Mouse (Mus musculus) frontal cortex, postnatal 25 days (tissue): ENCODE data around the gene Tmub1.

Experiments
- DNase-seq, 2 experiments: peaks; one replicate each; pipeline ENCODE4 v3.0.0; 2022; ENCODE audit warnings: low spot score in 2 of 2

Gene Tmub1

DNA sequence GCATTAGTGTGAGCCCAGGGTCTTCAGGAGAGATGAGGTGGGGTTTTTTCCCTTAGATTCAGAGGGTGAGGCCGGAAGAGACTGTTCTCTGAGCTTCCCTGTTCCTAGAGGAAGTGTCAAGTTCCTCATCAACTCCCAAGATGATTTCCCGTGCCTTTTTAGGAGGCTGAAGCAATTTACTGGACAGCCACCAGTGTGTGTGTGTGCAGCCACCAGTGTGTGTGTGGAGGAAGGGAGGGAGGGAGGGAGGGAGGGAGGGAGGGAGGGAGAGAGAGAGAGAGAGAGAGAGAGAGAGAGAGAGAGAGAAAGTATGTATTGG, 6.3 kb upstream of the Tmub1 start:
- DNase-seq: no peak

DNA sequence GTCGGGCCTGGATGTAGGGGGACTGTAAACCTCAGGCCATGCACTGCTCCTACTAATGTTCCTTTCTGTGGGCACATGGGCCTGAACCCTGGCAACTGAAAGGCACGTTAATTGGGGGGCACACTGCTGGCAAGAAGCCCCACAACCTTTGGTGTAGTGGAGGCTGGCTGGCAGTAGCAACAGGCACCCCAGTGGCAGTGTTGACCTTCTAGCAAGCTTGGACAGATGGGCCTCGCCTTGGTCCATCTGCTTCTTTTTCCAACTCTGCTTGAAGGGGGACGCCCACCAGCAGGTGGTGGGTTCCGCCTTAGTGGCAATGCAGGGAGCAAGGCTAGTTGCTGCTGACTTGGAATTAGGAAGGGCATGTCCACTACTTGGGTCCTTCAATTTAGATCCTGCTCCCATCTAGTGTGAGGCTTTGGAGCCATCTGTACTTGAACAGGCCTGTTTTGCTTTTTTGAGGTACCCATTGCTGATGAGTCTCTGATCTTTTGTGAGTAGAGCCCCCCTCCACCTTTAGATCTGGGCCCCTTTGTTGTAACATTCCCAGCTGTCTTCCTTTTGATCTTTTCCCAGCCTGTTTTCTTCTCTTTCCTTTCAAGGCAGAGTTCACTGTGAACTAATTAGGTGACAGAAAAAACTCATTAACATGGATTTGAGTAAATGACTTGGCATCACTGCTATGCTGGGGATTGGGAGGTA, 5.8 kb upstream of the Tmub1 start:
- DNase-seq: no peak

DNA sequence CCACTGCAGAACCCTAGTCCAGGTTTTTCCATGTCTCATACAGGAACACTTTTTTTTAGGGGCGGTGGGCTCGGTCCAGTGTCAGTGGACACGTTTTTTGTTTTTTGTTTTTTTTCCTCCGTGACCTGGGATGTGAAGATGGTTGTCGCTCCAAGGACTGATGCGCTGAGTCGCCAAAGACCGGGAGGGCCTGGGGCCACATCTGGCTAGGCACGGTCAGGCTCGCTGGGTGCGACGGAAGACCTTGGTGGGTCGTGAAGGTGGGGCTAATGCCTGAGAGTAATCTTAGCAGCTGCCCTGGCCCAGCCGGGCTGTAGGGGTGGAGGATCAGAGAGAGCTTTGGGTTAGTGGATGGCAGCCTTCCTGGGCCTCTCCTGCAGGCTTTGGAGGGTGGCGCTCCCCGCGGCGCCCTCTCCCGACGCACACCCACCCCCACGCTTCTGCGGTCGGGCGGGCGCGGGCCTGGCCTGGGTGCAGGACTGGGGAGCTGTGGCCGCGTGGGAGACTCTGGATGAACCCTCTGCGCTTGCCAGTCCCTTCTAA, 5.1 kb upstream of the Tmub1 start:
- DNase-seq: peak in 1 of 2 experiments; percentile 34

DNA sequence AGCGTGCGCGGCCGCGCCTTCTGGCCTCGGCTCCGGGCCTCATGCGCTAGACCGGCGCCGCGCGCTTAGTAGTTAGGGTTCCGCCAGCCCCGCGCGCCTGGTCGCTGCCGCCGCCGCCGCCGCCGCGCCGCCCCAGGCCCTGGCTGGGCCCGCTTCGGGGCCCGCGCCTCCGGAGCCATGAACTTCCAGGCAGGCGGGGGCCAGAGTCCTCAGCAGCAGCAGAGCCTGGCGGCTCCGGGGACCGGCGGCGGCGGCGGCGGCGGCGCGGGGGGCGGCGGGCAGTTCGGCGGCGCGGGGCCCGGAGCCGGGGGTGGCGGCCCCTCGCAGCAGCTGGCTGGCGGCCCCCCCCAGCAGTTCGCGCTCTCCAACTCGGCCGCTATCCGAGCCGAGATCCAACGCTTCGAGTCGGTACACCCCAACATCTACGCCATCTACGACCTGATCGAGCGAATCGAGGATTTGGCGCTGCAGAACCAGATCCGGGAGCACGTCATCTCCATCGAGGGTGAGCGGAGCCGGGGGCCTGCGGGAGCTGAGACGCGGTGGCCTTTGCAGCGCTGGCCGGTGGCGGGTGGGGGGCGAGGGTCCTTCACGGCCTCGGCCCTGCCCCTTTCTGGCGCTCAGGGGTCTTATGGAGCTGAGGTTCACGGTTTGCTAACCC, 4.5 kb upstream of the Tmub1 start, which contains the start of gene Agap3:
TSS of gene Agap3 (plus strand) at position 148 of the 661 bp plus-strand sequence.
- no peak for DNase-seq

DNA sequence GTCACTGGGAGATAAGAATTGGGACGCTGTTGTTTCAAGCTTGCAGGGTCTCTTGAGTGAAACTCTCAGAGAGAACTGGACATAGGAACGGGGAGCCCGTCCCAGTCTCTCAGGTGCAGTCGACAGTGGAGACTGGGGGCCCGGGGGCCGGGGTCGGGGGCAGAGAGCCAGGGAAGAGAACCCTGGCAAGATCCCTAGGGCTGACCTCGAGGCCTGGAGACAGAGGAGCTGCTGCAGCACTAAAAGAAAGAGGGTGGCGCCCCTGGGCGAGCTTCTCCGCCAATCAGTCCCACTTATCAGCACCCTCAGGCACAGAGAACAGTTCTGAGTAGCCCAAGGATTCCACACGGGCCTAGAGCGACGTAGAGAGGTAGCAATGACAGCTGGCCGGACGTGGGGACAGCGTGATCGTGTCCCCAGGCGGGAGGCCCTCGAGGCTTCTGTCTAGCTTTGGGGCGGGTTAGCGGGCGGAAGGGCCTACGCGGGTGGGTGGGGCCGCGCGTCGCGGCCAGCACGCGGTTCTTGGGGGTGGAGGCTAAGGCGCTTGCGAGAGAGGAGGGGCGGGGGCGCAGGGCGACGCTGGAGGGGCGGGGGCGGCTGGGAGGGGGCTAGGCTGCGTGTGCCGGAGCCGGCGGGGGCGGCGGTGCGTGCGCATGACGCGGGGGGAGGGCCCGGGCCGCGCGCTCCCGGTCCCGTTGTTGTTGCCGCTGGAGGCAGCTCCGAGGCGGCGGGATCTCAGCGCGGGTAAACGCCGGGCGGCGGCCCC, 3.8 kb upstream of the Tmub1 start:
- peak; percentile 66 to 74 for DNase-seq

DNA sequence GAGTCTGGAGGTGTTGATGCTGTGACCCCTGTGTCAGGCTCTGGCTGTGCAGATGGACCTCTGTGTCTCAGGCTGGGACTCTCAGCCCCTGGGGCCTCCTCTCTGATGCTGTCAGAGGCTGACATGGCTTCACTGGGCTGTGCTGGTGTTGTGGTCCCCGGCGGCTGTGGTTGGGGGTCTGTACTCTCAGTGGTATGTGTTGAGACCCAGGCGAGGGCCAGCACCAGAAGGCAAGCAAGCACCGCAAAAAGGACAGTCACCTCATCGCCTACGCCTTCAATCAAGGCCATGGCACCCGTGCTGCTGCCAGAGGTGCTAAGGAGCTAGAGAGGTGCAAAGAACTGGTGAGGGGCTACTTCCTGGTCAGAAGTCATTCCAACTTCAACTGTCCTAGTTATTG, 1.0 kb downstream of the Tmub1 start:
- no peak for DNase-seq

DNA sequence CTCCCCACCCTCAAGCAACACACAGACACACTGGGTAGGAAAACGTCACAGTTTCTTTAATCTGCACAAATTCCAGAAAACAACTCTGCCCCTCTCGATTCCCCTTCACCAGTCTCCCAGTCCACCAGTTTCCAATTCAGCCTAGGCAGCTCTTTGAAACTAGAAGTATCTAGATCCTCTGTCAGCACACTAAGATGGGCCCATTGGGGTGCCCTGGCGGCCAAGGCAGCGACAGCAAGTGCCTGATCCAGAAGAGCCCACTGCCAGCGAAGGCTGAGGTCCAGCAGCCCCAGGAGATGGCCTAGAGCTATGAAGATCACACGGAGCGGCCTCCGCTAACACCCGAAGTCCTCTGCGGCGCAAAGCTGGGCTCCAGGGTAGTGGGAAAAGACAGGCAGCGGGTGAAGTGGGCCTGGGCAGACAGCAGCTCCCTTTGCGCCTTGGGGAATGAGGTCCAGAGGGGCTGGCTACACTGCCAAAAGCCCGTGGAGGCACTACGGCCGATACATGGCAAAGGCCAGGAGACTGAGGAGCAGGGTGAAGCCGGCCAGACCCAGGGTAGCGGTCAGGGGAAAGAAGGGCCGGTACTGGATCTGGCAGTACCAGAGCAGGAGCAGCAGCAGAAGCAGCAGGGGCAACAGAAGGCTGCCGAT, 2.1 kb downstream of the Tmub1 start:
- DNase-seq: no peak

DNA sequence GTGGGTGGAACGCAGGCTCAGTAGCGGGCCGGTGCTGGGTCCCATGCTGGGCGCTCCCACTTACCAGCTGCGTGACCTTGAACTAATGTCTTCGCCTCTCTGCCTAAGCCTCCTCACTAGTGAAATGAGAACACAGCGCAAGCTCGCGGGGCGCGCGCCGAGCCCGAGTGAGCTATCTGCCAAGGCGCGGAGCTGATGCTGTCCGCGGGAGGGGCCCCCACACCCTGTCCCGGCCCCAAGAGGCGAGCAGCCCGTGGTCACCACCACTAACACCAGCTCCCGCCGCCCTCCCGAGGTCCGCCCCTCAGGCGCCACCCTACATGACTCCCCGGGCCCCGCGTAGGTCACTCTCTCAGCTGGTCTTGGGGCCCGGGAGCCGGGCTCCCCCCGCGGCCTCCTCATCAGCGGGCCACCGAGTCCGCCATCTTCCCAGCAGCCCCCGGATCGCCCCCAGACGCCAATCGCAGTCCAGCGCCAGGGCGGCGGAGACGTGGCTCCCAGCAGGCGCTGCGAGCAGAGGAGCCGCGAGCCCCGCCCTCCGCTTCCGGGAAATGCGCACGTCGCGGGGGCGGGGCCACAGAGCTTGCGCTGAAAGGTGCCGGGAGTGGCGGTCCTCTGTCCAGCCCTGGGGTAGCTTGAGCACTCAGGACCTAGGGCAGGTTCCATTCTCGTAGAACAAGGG, 2.8 kb downstream of the Tmub1 start, which contains the start of gene Fastk:
TSS of gene Fastk (minus strand) at position 542 of the 682 bp plus-strand sequence.
- DNase-seq: peak; percentile 85 to 89

DNA sequence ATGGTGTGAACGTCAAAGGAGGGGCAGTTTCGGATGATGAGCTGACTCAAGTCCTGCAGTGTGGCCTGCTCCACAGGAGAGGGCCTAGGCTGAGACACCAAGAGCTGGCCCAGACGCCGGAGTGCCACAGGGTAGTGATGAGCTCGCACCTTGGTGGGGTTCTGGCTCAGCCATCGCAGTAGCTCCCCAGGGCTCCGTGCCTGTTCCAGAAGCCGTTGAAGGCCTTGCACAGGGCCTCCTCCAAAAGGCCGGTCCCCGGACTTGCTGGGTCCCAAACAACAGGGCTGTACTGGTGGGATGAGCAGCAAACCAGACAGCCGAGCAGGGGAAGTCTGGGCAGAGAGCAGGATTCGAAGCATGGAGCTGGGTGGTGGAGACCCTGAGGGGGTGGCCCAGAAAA, 3.7 kb downstream of the Tmub1 start:
- DNase-seq: no peak

DNA sequence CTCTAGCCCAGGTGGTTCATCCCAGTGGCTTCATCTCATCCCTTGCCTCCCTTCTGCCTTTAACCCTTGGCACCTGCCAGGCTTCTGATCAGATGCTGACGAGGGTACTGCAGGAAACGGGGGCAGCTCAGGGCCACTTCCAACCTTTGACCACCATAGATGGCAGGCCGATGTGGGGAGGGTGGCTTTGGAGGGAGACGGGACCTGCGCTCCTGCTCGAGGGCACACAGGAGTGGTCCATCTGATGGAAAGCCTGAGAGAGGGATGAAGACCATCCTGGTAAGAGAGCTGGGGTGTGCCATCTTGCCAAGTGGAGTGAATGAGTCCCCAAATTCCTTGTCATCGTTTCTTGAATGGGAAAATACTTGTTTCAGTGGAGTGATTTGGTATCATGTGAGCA, 4.5 kb downstream of the Tmub1 start:
- DNase-seq: no peak

DNA sequence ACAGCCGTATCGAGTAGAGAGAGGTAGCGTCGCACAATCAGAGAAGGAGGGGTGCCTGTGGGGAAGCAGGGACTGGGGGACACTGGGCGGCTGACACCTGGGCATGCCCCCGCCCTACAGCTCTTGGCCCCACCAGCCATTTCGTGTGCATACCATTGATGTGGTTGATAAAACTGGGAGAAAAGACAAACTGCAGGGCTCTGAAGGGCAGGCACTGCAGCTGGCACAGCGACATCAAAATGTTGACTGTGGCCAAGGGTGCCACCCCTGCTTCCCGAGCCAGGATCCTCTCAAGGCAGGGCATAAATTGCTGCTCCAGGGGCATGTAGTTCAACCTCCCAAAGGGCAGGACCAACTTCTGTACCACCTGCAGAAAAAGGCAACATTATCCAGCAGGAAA, 5.6 kb downstream of the Tmub1 start:
- no peak for DNase-seq

DNA sequence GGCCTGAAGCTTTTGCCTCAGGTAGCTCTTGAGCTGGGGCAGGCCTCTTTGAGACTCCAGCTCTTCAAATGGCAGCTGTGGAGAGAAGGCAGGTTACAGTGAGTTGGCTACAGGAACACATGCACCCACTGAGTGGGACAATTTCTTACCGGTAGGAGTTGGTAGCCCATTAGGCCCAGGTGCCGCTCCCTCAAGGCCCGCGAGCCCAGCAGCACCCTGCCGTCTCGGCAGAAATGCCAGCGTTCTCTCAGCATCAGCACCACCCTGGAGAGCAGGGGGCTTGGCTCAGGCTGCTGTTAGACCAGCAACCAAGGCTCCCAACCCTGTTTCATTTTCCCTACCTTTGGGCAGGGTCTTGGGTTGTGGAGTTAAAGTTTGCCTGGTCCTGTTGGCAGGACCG, 6.5 kb downstream of the Tmub1 start:
- DNase-seq: no peak

DNA sequence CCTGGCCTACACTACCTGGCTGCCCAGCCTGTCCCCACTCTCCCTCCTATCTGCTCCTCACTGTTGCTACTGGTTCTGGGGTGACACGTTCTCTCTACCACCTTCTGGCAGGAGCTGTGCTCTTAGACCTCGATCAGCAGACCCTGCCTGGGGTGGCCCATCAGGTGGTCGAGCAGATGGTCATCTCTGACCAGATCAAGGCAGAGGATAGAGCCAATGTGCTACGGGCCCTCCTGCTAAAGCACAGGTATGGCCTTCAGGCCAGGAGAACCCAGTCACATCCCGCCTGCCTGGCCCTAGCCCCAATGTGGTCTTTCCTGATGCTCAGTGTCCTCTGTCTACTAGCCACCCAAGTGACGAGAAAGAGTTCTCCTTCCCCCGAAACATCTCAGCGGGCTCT, 13.7 kb downstream of the Tmub1 start:
- no peak for DNase-seq

DNA sequence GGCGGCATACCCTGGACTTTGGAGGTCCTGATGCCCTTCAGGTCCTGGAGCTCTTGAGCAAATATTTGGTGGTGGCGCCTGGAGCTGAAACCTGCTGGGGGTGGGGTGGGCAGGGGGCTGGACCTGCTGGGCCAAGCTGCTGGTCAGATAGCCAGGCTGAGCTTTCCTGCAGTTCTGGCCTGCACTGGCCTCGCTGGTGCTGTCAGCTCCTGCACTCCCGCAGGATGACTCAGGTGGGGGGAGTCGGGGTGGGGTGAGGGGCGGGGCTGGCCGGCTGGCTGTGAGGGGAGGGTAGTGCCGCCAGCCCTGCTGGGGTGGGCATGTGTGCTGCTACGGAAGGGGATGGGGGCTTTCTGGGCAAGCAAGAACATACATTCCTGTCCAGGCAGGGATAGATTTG, 19.1 kb downstream of the Tmub1 start:
- DNase-seq: no peak

DNA sequence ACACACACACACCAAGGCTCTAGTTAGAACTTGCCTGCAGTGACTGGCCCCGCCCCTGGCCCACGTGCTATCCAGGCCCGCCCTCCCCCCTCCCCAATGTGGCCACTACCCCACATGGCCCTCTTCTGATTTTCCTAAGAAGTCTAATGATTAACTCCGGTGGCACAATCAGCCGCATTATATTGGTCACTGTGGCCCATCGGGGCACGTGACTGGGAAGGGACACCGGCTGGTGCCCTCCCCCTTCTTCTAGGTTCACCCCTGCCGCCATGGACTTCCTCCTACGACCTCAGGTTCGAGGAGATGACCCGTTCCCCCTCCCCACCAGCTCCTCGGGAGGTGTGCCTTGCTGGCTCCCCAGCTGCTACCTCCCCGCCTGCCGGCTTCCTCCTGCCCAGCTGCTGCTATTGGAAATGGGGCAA, 19.7 kb downstream of the Tmub1 start:
- no peak for DNase-seq

DNA sequence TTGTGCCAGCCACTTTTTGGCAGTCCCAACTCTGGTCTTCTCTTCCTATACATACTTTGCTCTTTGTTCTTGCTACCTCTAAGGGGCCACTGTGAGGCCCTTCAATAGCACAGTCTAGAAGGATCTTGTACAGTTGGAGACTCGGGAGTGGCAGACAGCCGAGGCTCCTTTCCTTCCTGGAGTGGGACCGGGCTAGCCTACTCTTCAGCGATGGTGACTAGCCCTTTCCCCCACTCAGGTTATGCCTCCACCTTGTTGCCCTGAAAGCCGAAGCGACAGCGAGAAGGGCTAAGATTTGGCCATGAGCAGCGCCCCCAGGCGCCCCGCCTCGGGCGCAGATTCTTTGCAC, 20.4 kb downstream of the Tmub1 start:
- no peak for DNase-seq

DNA sequence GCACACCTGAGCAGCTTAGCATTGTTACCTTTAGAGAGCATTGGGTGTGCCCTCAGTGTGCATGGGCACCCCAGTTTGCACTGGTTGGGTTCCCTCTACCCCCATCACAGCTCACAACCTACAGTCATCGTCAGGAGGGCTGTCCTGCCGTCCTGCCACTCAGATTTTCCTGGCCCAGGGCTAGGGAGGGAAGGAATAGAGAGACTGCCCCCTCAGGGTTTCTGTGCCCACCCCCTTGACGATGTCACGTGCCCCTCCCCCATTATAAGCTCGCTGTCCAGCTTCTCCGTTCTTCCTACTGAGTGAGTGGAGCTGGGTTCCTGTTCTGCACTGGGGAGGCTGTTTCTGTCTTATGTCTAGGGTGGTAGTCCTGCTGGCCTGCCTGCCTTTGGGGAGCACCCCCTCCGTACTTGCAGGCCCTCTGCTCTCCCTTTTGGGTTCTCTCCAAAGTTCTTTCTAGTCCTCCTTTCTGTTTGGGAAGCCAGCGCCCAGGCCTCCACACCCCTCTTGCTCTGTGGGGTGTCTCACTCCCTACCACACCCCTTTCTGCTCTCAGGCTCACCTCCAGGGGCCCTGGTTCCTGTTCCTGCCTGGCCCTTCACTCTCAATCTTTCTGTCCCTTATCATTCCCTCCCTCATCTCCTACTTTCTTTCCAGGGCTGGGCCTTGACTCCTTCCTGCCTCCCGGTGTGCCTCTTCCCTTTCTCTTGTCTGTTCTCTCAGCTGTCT, 20.9 kb downstream of the Tmub1 start:
- DNase-seq: no peak

DNA sequence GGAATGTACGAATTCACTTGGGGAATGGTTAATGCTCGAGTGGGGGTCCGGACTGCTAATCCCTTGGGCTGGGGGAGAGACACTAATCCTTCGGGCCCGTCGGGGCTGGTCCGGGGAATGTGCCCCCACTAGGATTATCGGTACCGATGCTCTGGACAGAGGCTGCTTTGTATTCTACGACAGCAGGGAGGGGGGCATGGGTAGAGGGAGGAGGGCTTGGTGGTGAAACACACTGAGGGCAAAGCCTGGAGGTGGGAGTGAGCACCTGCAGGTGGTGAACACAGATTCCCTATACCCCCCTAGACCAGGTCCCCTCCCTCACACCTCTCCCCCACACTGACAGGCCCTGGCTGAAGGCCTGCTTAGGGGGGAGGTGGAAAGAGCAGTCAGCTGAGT, 21.6 kb downstream of the Tmub1 start:
- no peak for DNase-seq

DNA sequence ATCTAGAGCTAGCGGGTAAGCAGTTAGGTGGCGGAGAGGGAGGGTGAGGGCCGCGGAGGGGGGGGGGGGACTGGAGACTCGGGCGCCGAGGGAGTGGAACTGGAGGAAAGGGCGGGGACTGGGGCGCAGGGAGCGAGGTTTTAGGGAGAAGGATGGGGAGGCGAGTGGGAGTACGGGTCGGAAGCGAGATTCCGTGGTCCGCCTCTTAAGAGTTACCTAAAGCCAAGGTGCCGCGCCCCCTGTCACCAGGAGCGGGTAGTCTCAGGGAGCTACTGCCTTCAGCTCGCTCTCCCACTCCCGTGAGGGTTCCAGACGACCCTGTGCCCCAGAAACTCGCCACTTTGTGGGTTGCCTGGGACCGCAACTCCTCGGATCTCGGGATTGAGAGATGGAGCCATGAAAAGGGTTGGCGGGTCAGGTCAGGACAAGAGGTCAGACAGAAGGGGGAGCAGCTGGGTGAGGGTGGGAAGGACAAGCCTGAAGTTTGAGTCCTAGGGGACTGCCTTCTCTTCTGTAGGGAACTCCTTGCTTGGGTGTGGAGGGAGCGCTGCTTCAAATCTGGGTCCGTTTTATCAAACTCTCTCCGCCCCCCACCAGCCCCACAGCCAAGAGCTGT, 22.1 kb downstream of the Tmub1 start:
- no peak for DNase-seq

DNA sequence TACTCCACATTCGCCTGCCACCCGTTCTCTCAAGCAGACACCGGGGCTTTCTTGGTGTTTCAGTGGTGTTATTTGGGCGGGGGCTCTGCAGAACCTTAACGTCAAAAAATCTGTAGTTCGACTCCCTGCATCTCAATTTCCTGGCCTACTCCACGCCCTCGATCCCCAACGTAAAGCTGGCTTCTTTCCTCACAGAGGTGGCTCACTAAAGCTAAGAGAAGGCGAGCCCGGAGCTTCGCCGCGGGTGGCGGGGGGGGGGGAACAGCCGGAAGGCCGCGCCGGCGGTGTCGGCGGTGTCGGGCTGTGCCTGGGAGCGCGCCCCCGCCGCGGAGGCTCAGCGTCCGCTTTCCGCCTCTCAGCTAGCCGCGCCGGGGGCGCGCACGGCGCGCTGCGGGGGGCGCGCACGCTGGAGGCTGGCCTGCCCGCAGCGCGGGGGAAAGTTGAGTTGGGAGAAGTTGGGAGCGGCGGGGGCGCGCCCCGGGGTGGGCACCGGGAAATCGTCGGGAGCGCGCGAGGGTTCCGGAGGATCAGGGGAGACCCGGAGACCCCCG, 22.7 kb downstream of the Tmub1 start:
- peak; percentile 36 to 54 for DNase-seq
